Mouse (Mus musculus): Measurements from ENCODE around the gene Gm28230. TPM values are rescaled to one million over a fixed set of nuclear protein-coding genes. Genes with fewer than 3 reads are reported as not detected.

The Gm28230 gene
- total and polyA plus RNA-seq, 2 experiments from 2014 or later, result 1.6 TPM; not detected in 1

GRCm38 (mm10) chr2:74738623-74739475, 12.3 kb downstream of the Gm28230 start:
- no peaks in the 10 kb centered on the region for H3K4me1 ChIP-seq (ENCODE audit: control insufficient read depth, insufficient read depth)
- 3% methylated on average over 20 of the region's 20 CpGs for WGBS
- no peaks in the 10 kb centered on the region for H3K9me3 ChIP-seq (replicated peaks; ENCODE audit: control insufficient read depth, low read length)
- peaks cover 99% of the 10 kb centered on the region for H3K27me3 ChIP-seq (ENCODE audit: control insufficient read depth, insufficient read depth, low read length)
- H3K4me3 ChIP-seq (ENCODE audit: low read depth, low read length), result no peak overlapping the region
- no peak for ATAC-seq (ENCODE audit: insufficient read depth, low read depth)
- DNase-seq (ENCODE audit: low spot score), result no peak
- H3K4me2 ChIP-seq (ENCODE audit: low read depth, low read length), result no peak overlapping the region
- TF ChIP-seq EP300 (IDR thresholded peaks at IDR 0.05; ENCODE audit: low read depth) (no peak), CTCF (IDR thresholded peaks at IDR 0.05; ENCODE audit: low read depth) (no peak)
- no peak overlapping the region for H3K27ac ChIP-seq (ENCODE audit: low read depth)
- H3K9ac ChIP-seq (replicated peaks; ENCODE audit: low read depth, low read length), result no peak overlapping the region
- no peaks in the 10 kb centered on the region for H3K36me3 ChIP-seq (replicated peaks; ENCODE audit: control insufficient read depth, insufficient read depth, low read length)

GRCm38 (mm10) chr2:74739476-74739800, 12.9 kb downstream of the Gm28230 start:
- WGBS, result 9% methylated on average over 2 of the region's 2 CpGs
- Histone ChIP-seq H3K9me3 (replicated peaks; ENCODE audit: control insufficient read depth, low read length) (no peaks in the 10 kb centered on the region), H3K4me3 (ENCODE audit: low read depth, low read length) (no peak overlapping the region)

GRCm38 (mm10) chr2:74739869-74740268, 13.3 kb downstream of the Gm28230 start:
- ATAC-seq (ENCODE audit: insufficient read depth, low read depth), result no peak
- Histone ChIP-seq H3K9me3 (replicated peaks; ENCODE audit: control insufficient read depth, low read length) (no peaks in the 10 kb centered on the region), H3K4me2 (ENCODE audit: low read depth, low read length) (no peak overlapping the region), H3K27me3 (ENCODE audit: control insufficient read depth, insufficient read depth, low read length) (peaks cover 99% of the 10 kb centered on the region), H3K9ac (replicated peaks; ENCODE audit: low read depth, low read length) (no peak overlapping the region), H3K4me3 (ENCODE audit: low read depth, low read length) (no peak overlapping the region), H3K4me1 (ENCODE audit: control insufficient read depth, insufficient read depth) (no peaks in the 10 kb centered on the region), H3K27ac (ENCODE audit: low read depth) (no peak overlapping the region), H3K36me3 (replicated peaks; ENCODE audit: control insufficient read depth, insufficient read depth, low read length) (no peaks in the 10 kb centered on the region)
- no peak for DNase-seq (ENCODE audit: low spot score)
- TF ChIP-seq CTCF (IDR thresholded peaks at IDR 0.05; ENCODE audit: low read depth) (no peak), EP300 (IDR thresholded peaks at IDR 0.05; ENCODE audit: low read depth) (no peak)
- 6% methylated on average over 14 of the region's 14 CpGs for WGBS

More at GRCm38 (mm10) chr2:74739476-74739800, 12.9 kb downstream of the Gm28230 start:
- TF ChIP-seq CTCF (IDR thresholded peaks at IDR 0.05; ENCODE audit: low read depth) (no peak), EP300 (IDR thresholded peaks at IDR 0.05; ENCODE audit: low read depth) (no peak)
- Histone ChIP-seq H3K4me2 (ENCODE audit: low read depth, low read length) (no peak overlapping the region), H3K36me3 (replicated peaks; ENCODE audit: control insufficient read depth, insufficient read depth, low read length) (no peaks in the 10 kb centered on the region), H3K4me1 (ENCODE audit: control insufficient read depth, insufficient read depth) (no peaks in the 10 kb centered on the region), H3K27ac (ENCODE audit: low read depth) (no peak overlapping the region), H3K27me3 (ENCODE audit: control insufficient read depth, insufficient read depth, low read length) (peaks cover 99% of the 10 kb centered on the region), H3K9ac (replicated peaks; ENCODE audit: low read depth, low read length) (no peak overlapping the region)
- no peak for ATAC-seq (ENCODE audit: insufficient read depth, low read depth)
- no peak for DNase-seq (ENCODE audit: low spot score)

- Histone ChIP-seq H3K27ac (ENCODE audit: low read depth) (no peak overlapping the region), H3K4me3 (ENCODE audit: low read depth, low read length) (no peak overlapping the region), H3K9me3 (replicated peaks; ENCODE audit: control insufficient read depth, low read length) (no peaks in the 10 kb centered on the region), H3K27me3 (ENCODE audit: control insufficient read depth, insufficient read depth, low read length) (peaks cover 99% of the 10 kb centered on the region), H3K4me1 (ENCODE audit: control insufficient read depth, insufficient read depth) (no peaks in the 10 kb centered on the region), H3K4me2 (ENCODE audit: low read depth, low read length) (no peak overlapping the region), H3K9ac (replicated peaks; ENCODE audit: low read depth, low read length) (no peak overlapping the region), H3K36me3 (replicated peaks; ENCODE audit: control insufficient read depth, insufficient read depth, low read length) (no peaks in the 10 kb centered on the region)
- WGBS, result 3% methylated on average over 43 of the region's 43 CpGs
- no peak for DNase-seq (ENCODE audit: low spot score)
- no peak for ATAC-seq (ENCODE audit: insufficient read depth, low read depth)
- no peak for TF ChIP-seq EP300 (IDR thresholded peaks at IDR 0.05; ENCODE audit: low read depth)
- no peak for TF ChIP-seq CTCF (IDR thresholded peaks at IDR 0.05; ENCODE audit: low read depth)
Observed at GRCm38 (mm10) chr2:74740311-74741091, 14.0 kb downstream of the Gm28230 start.

- no peak overlapping the region for H3K27ac ChIP-seq (ENCODE audit: low read depth)
- DNase-seq (ENCODE audit: low spot score) (no peak), ATAC-seq (ENCODE audit: insufficient read depth, low read depth) (no peak)
- H3K9ac ChIP-seq (replicated peaks; ENCODE audit: low read depth, low read length), result no peak overlapping the region
- H3K4me1 ChIP-seq (ENCODE audit: control insufficient read depth, insufficient read depth), result no peaks in the 10 kb centered on the region
- no peak overlapping the region for H3K4me3 ChIP-seq (ENCODE audit: low read depth, low read length)
- TF ChIP-seq EP300 (IDR thresholded peaks at IDR 0.05; ENCODE audit: low read depth) (no peak), CTCF (IDR thresholded peaks at IDR 0.05; ENCODE audit: low read depth) (no peak)
- no peak overlapping the region for H3K4me2 ChIP-seq (ENCODE audit: low read depth, low read length)
- no peaks in the 10 kb centered on the region for H3K36me3 ChIP-seq (replicated peaks; ENCODE audit: control insufficient read depth, insufficient read depth, low read length)
- no peaks in the 10 kb centered on the region for H3K9me3 ChIP-seq (replicated peaks; ENCODE audit: control insufficient read depth, low read length)
- peaks cover 99% of the 10 kb centered on the region for H3K27me3 ChIP-seq (ENCODE audit: control insufficient read depth, insufficient read depth, low read length)
- 52% methylated on average over 2 of the region's 3 CpGs for WGBS
Observed at GRCm38 (mm10) chr2:74741252-74741978, 14.9 kb downstream of the Gm28230 start.
